Mouse (Mus musculus): ENCODE measurements around the gene Sele. TPM values are rescaled to one million over a fixed set of nuclear protein-coding genes. Genes with fewer than 3 reads are reported as not detected.

Gene Sele
- polyA plus RNA-seq, 1 experiment: not detected

DNA sequence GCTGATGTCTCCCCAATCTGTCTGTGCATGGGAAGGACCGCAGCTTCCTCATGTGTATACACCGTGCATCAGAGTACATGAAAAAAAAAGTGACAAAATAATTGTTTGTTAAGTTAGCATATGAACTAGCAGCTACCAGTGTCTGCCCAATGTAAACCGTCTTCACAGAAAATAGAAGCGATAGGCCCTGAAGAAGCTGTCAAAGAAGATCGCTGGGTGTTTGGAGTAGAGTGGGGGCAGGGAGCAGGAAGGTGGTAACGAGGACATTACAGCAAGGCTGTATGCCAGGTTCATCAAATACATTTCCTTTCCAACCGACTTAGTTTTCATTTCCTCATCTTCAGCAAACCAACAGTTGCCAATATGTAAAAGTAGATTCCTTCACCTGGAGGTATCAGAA, 23.1 kb downstream of the Sele start:
- no peak for DNase-seq (ENCODE audit: extremely low spot score in 1 of 2, low spot score in 1 of 2)

GRCm38 (mm10) chr1:164072001-164072400, 24.0 kb downstream of the Sele start:
- DNase-seq (ENCODE audit: extremely low spot score in 1 of 2, low spot score in 1 of 2): no peak

- DNase-seq (ENCODE audit: extremely low spot score in 1 of 2, low spot score in 1 of 2): no peak
Measured at GRCm38 (mm10) chr1:164073091-164073490, 25.1 kb downstream of the Sele start.

DNA sequence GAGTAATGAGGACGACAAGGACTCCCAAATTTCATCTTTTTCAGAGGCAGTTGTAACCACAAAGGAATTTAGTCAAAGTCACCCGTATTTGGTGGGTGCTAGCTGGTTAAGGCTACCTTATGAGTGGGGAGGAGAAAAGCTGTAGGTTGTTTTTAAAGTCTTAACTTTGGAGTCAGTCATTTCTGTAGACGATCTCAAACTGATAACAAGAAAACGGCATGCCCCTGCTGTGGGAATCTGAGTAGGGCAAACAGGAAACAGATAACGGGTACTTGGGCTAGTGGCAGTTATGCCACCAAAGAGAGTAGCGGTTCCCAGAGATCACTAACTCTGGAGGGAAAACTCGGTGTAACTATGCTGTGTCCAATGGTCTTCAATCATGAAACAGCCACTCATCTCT, 25.8 kb downstream of the Sele start:
- DNase-seq (ENCODE audit: extremely low spot score in 1 of 2, low spot score in 1 of 2): no peak

- no peak for DNase-seq (ENCODE audit: extremely low spot score in 1 of 2, low spot score in 1 of 2)
Measured at GRCm38 (mm10) chr1:164074606-164075140, 26.6 kb downstream of the Sele start.

- DNase-seq (ENCODE audit: extremely low spot score in 1 of 2, low spot score in 1 of 2): no peak
Measured at GRCm38 (mm10) chr1:164075416-164075815, 27.4 kb downstream of the Sele start.

DNA sequence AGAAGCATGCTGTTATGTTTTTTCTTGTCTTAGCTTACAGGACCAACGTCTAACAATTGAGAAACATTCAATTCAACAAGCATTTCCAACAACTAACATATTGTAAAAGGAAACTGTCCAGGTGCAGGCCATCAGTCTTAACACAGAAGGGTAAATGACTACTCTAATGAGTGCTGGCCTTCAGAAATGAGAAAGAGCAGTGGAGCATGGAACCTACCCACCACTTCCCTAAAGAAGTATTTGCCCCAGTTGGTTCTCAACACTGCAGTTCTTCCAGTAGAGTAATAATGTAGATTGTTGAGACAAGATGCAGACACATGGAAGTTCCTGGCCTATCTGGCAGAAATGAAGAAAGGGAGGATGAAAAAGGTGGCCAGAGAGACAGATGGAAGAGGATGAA, 28.4 kb downstream of the Sele start:
- no peak for DNase-seq (ENCODE audit: extremely low spot score in 1 of 2, low spot score in 1 of 2)

DNA sequence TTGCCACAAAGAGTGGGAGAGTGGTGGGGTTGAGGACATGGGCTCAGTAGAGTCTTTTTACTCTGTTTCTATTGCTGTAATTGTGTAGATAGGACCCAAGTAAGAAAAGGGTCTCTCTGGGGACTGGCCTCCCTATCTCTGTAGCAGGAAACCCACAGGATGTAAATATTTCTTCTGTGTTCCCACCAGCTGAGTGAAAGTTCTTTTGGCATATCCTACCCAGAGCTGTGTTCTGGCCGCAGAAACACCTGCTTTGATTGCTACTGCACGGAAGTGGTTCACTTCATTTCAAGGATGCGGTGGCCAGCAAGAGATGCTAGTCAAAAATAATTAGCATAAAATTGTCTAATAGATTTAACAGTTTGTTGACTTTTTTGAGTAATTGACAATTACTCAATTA, 29.0 kb downstream of the Sele start:
- no peak for DNase-seq (ENCODE audit: extremely low spot score in 1 of 2, low spot score in 1 of 2)

DNA sequence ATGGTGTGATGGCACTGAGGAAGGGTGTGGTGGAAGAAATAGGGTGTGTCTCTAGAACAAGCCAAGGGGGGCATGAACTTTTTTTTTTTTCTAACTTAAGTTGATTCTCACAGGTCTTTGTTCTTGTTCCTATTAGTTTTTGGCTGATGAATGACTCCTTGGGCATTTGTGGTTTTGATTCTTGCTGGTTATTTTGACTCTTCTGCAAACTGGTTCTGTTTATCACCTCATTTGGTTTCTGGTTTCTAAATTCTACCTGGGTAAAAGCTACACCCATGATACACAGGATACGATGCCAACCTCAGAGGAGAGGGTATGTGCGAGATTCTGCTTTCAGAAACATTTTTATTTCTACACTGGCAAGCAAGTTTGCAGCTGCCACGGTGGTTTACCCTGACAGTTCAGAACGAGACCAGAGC, 30.3 kb downstream of the Sele start:
- DNase-seq (ENCODE audit: extremely low spot score in 1 of 2, low spot score in 1 of 2): no peak

GRCm38 (mm10) chr1:164079091-164079490, 31.1 kb downstream of the Sele start:
- no peak for DNase-seq (ENCODE audit: extremely low spot score in 1 of 2, low spot score in 1 of 2)

- DNase-seq (ENCODE audit: extremely low spot score in 1 of 2, low spot score in 1 of 2): no peak
Measured at GRCm38 (mm10) chr1:164083046-164083445, 35.0 kb downstream of the Sele start.

GRCm38 (mm10) chr1:164086797-164087196, 38.8 kb downstream of the Sele start:
- no peak for DNase-seq (ENCODE audit: extremely low spot score in 1 of 2, low spot score in 1 of 2)

- no peak for DNase-seq (ENCODE audit: extremely low spot score in 1 of 2, low spot score in 1 of 2)
Measured at GRCm38 (mm10) chr1:164087872-164088271, 39.8 kb downstream of the Sele start.

DNA sequence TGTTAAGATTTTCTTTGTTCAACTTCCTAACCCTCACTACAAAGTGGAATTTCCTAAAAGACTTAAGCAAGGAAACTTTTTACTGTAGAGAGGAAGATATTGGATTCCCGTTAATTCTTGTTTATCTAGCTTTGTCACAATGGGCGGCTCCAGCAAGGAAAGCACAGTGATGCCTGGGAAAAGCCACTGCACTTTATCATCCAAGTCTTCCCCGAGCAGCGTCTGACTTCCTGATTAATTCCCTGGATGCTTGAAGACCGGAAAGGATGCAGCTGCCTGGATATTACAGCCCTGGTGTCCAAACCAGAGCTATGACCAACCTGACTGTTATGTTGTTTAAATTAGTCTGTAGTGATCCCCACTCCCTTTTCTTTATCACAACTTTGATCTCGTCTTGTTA, 48.7 kb downstream of the Sele start:
- no peak for DNase-seq (ENCODE audit: extremely low spot score in 1 of 2, low spot score in 1 of 2)

DNA sequence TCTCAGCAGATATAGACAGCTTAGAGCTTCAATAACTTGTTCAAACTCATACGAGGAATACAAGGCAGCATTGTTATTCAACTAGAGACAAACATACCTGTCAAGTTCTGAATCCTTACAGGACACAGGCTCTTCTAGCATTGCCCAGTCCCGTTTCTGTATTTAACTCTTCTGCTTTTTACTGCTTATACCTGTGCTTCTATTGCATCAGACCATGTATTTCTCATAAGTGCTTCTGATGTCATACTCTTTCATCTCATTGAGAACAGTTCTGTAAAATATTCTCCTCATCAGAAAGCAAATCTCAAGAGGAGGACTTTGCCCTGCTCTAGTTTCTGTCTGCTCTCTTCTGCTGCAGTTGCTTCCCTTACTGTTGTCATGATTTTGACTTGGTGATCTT, 49.9 kb downstream of the Sele start:
- no peak for DNase-seq (ENCODE audit: extremely low spot score in 1 of 2, low spot score in 1 of 2)

- no peak for DNase-seq (ENCODE audit: extremely low spot score in 1 of 2, low spot score in 1 of 2)
Measured at GRCm38 (mm10) chr1:164098372-164098771, 50.3 kb downstream of the Sele start.

Other genes with a start within 250 kb of the Sele start
- gene Scyl3, start 119.1 kb upstream of the Sele start, polyA plus RNA-seq (2012; rRNA removed): 18.7 and 24.0 TPM in 2 replicates
- gene BC055324, start 53.4 kb upstream of the Sele start, polyA plus RNA-seq (2012; rRNA removed): 0.98 and 1.4 TPM in 2 replicates
- 3.4 and 4.4 TPM in 2 replicates for gene Mettl18, start 53.3 kb upstream of the Sele start, polyA plus RNA-seq (2012; rRNA removed)
- 0.11 and 0.24 TPM in 2 replicates for gene Sell, start 13.7 kb downstream of the Sele start, polyA plus RNA-seq (2012; rRNA removed)
- 0.06 TPM in 1 of 2 replicates, not detected in the other for gene Selp, start 67.0 kb downstream of the Sele start, polyA plus RNA-seq (2012; rRNA removed)
- 0.27 and 0.46 TPM in 2 replicates for gene F5, start 103.6 kb downstream of the Sele start, polyA plus RNA-seq (2012; rRNA removed)
- gene Slc19a2, start 200.8 kb downstream of the Sele start, polyA plus RNA-seq (2012; rRNA removed): 11.7 and 12.4 TPM in 2 replicates
- gene Ccdc181, start 227.4 kb downstream of the Sele start, polyA plus RNA-seq (2012; rRNA removed): 22.1 and 22.8 TPM in 2 replicates

Data from frontal cortex, adult 2 months (tissue).